Mouse (Mus musculus) small intestine, adult 2 months (tissue): ENCODE data around the gene Mrps18a.

ENCODE experiments used
- CTCF ChIP-seq: fragments of 200-500 bp; IDR thresholded peaks from 2 replicates; pipeline ENCODE4 v1.5.1; 2012; ENCODE audit warnings: low read depth, mild to moderate bottlenecking, control low read depth, inconsistent platforms, low read length, moderate library complexity, mixed read lengths; ENCODE audit not compliant: insufficient replicate concordance, insufficient read length; ENCODE audit errors: extremely low read depth
- POLR2A ChIP-seq: fragments of 200-500 bp; IDR thresholded peaks from 2 replicates; pipeline ENCODE4 v1.6.1; 2012; ENCODE audit warnings: low read depth, mild to moderate bottlenecking, control low read depth, inconsistent platforms, low read length, moderate library complexity

GRCm38 (mm10) chr17:46161710-46162109 is 50.9 kb downstream of the Mrps18a start:
- TF ChIP-seq CTCF (no peak), POLR2A (no peak)
